Mouse (Mus musculus) left cerebral cortex, postnatal 14 days (tissue): ENCODE measurements around the gene Mlst8. TPM values are rescaled to one million over a fixed set of nuclear protein-coding genes. Genes with fewer than 3 reads are reported as not detected.
A peak's percentile ranks its signal among the peaks of the same experiment; 100 is the strongest.

ENCODE experiments used
- DNase-seq, 2 experiments: peaks; one replicate each; pipeline ENCODE4 v3.0.0; 2021 to 2022; ENCODE audit warnings: low spot score in 2 of 2, mixed read lengths in 1 of 2
- intact Hi-C: fragments of 180-260 bp; cut with DNase I; formaldehyde crosslinking; loops from one replicate; pipeline ENCODE4 v1.15.1; 2025
- total RNA-seq, 2 experiments: library from RNA; stranded (reverse); gene quantifications; 2 replicates each; pipeline ENCODE4 v1.2.3; 2021

The Mlst8 gene
- total RNA-seq, 2 experiments from 2014 or later: 32.3 to 36.9 TPM

- intact Hi-C loops: no loop called here
- peak; percentile 68 to 71 for DNase-seq
Observed at GRCm38 (mm10) chr17:24494627-24495335, 15.9 kb upstream of the Mlst8 start.

DNA sequence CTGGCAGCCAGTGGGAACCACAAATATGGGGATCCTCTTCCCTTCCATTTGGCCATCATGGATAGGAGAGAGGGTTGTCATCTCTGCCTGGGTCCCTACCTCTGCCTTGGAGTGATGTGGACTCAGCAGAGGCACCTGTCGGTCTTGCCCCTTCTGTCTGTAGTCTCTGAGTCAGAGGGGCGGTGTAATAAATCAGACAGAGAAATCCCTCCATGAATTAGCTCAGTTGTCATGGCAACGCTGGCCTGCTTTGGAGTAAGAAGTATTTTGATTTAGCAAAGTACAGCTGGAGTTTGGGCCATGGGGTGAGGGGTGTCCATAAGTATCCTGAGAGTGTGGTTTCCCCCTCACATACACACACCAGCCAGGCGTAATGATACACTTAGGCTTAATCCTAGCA is 11.5 kb upstream of the Mlst8 start:
- intact Hi-C loops: no loop called here
- DNase-seq: peak; percentile 52 to 68

- intact Hi-C loops: no loop called here
- no peak for DNase-seq
Observed at GRCm38 (mm10) chr17:24489265-24490030, 10.6 kb upstream of the Mlst8 start.

DNA sequence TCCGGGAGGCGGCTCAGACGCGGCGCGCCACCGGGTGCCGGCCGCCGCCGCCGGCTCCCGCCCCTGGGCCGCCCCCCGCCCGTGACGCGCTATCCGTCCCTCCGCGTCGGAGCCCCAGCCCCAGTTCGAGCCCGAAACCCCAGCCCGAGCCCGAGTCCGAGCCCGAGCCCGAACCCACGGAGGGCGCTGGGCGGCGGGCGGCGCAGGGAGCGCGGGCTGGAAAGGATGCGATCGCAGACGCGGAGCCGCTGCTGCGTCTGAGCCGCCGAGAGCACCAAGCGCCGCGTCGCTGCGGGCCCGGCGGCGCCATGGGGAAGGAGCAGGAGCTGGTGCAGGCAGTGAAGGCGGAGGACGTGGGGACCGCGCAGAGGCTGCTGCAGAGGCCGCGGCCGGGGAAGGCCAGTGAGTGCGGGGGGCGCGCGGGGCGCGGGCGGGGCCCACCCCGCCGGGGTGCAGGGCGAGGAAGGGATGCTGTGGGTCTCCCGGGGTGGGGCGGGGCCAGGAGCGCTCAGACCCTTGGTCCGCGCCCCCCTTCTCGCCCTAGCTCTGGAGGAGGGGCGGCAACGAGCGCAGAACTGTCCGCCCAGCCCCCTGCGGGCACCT is 9.9 kb upstream of the Mlst8 start:
- intact Hi-C loops: no loop called here
- peak in 1 of 2 experiments; percentile 50 for DNase-seq

DNA sequence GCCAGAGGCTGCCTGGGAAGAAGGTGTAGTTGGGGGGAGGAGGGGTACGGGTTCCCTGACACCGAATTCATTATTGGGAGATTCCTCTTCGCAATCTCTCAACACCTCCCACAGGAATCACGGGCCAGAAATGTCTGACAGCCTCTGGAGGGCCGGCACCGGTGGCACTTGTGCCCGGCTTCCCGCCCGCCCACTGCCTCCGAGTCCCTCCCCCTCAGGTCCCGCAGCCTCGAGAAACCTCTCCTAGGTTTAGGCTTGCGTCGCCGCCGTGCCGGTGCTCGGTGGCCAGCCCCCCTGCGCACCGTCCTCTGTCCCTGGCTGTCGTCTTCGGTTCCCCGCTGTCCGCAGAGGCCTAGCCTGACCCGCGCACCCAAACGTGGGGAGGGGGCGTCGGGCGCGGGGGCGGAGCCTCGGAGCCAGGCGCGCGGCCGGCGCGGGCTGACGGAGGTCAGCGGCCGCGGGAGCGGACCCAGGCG is 9.3 kb upstream of the Mlst8 start, which contains the start of gene Caskin1:
TSS of gene Caskin1 (plus strand) at position 416 of the 476 bp plus-strand sequence.
- intact Hi-C loops: no loop called here

DNA sequence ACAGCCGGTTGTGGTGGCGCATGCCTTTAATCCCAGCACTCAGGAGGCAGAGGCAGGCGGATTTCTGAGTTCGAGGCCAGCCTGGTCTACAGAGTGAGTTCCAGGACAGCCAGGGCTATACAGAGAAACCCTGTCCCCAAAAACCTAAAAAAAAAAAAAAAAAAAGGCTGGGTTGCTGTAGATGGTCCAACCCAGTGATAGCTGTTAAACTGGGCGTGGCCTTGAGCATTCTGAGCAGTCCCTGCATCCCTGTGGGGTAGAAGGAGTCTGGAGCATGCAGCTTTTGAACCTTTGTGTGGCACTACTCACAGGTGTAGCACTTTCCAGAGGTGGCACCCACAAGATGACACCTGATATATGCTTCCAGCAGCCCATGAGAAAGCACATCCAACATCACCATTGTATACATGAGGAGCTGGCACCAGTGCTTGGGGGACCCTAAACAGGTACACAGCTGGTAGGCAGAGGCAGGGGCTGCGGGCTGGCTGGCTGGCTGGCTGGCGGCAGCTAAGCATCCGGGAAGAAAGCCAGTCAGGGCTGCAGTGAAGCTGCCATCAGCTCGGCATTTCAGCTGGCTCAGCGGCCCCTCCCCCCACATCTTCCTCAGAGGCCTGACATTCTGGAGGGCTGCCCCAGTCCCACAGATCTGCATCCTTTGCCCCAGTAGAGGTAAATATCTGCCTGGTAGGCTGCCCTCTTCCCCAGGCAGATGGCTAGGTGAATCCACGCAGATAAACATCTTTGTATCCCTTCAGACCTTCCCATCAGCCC is 6.4 kb upstream of the Mlst8 start:
- DNase-seq: peak; percentile 56 to 76
- intact Hi-C loops: no loop called here

More for the DNA sequence above, 9.3 kb upstream of the Mlst8 start, which contains the start of gene Caskin1:
- peak; percentile 62 to 84 for DNase-seq

- DNase-seq: no peak
- intact Hi-C loops: no loop called here
Observed at GRCm38 (mm10) chr17:24483495-24483894, 4.6 kb upstream of the Mlst8 start.

- intact Hi-C loops: no loop called here
- DNase-seq: no peak
Observed at GRCm38 (mm10) chr17:24481027-24481815, 2.3 kb upstream of the Mlst8 start.

DNA sequence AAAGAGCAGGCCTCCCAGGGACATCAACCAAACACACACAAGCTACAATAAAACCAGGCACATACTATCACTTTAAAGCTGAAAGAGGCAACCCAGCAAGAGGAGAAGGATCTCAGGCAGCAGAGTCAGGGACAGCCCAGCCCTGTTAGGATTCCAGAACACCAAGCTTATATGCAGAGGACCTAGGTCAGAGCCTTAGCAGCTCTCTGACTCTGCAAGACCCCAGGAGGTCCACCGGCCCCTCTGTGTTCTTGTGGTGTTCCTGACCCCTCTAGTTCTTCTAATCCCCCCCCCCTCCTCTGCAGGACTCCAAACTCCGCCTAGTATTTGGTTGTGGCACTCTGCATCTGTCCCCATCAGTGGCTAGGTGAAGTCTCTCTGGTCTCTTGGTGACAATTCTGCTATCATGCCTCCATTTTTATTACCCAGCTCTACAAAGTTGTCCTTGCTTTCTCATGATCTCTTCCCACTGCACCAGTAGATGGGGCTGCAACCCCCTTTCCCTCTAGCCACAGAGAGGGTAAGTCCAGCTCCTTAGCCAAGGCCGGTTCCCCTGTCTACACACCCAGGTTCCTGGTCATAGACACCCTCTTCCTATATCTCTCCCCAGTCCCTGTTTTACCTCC is 1.4 kb upstream of the Mlst8 start:
- intact Hi-C loops: no loop called here

GRCm38 (mm10) chr17:24479431-24479830 is 553 bp upstream of the Mlst8 start:
- intact Hi-C loops: loop anchor here (5.0 kb wide), 1 partner anchor 33 kb away; no protein-coding TSS in a partner anchor
- no peak for DNase-seq

More for the DNA sequence above, 1.4 kb upstream of the Mlst8 start:
- DNase-seq: no peak

DNA sequence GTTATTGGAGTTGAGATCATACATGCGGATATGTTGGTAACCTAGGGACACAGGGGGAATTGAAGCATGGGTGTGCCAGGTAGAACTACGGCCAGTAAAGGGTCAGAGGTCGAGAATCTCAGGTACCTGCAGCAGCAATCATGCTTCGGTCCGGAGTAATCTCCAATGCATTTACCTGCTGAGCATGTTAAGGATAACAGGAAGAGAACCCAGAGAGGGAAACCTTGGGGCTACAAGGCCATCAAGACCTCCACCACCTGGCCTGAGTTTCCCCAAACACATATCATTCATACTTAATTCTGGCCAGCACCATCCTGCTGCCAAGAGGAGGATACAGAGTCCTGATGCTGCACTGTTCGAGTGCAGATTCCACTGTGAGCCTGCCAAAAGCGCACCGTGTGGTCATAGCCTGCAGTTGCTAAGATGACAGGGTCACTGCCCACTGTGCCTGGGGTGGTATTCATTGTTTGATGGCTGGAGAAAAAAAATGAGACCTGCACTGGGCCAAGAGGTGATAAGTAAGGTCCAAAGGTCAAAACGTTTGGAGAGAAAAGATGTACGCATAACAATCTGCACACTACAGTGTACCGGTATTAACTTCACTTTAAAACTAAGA is 785 bp downstream of the Mlst8 start:
- no peak for DNase-seq
- intact Hi-C loops: loop anchor here (5.0 kb wide), 1 partner anchor 34 kb away; no protein-coding TSS in a partner anchor

DNA sequence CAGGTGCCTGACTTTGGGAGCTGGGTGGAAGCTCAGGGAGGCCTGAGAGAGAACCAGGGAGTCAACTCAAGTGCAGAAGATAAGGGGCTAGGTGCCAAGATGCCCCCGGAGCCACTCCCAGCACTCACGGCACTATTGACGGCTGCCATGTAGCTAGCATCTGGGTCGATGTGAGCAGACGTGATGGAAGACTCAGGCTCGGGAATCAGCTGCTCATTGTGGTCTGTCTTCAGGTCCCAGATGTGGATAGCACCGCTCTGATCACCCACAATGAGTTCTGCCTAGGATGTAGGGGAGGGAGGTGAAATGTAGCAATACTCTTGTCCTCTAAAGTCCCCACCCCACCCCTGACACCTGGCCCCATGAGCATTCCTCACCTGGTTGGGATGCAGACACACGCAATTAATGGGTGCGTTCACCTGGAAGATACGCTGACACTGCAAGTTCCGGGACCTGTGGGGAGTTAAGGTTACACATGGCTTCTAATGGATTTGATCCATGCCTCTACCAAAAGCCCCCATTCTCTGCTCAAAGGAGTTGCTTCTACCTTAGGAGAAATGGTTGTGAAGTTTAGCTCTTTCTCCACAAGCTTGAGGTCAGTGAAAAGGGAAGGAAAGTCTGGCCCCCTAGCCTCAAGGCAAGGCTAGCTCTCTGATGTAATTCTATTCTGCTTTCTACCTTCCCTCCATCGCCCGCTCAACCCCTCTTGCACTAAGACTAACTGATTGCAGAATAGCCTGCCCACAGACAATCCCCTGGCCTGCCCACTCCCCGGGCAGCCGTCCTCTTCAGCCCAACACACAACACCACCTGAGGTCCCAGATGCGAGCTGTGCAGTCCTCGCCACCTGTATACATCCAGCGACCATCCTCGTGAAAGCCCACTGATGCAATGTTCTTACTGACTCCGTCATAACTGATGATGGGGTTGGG is 1.6 kb downstream of the Mlst8 start:
- DNase-seq: no peak
- intact Hi-C loops: loop anchor here (5.0 kb wide), 1 partner anchor 35 kb away; no protein-coding TSS in a partner anchor

DNA sequence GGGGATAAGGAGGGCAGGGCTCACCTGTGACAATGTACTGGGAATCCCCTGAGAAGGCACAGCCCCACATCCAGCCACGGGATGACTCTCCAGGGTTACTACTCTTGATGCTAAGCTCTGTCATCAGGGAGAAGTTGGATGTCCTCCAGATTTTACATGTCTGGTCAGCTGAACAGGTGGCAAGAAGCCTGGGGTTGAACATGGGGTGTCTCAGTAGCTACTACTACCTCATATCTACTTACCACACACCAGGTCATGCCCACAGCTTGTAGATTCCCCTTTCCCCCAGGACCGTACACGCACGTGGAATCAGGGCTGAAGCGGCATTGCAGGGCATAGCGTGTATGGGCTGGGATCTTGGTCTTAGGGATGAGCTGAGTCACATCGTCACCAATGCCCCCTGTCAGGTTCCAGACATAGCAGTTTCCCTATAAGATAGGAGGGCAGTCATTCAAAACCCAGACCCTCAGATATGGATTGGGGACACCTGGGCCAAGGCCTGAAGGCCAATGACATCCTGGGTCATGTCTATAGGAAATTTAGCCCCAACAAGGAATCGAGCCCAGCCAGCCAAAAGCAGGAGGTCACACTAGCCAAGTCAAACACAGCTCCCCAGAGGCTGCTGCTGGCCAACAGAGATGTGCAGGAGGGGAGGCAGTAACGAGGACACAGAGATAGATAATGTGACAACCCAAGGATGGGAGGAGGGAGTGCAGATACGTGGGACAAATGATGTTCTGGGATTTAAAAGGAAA is 2.7 kb downstream of the Mlst8 start:
- no peak for DNase-seq
- intact Hi-C loops: loop anchor here (5.0 kb wide), 1 partner anchor 36 kb away; no protein-coding TSS in a partner anchor

DNA sequence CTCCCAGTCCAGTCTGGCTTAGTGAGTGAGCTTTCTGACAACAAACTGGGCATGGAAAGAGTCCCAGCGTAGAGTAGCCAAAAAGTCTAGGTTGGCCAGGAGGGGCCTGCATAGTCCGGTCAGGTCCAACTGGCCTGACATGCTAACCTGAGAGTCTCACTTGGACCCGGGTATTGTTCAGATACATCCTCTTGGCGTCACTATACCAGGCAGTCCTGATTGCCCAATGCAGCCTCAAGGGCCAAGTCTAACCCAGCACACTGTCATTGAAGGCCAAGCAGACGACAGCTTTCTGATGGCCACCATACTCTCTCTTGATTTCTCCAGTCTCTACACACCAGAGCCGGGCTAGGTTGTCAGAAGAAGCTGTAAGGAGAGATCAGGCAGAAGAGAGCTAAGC is 3.3 kb downstream of the Mlst8 start:
- DNase-seq: no peak
- intact Hi-C loops: loop anchor here (5.0 kb wide), 1 partner anchor 37 kb away; no protein-coding TSS in a partner anchor

GRCm38 (mm10) chr17:24474557-24474956 is 4.3 kb downstream of the Mlst8 start:
- DNase-seq: peak; percentile 59 to 69
- intact Hi-C loops: no loop called here
